Mouse (Mus musculus) Patski (cell line): ENCODE measurements around the gene Lect2. TPM values are rescaled to one million over a fixed set of nuclear protein-coding genes. Genes with fewer than 3 reads are reported as not detected.

ENCODE experiments used
- ATAC-seq: fragments of 100-300 bp; one replicate; pipeline ENCODE4 v1.8.0; 2021
- CTCF ChIA-PET: fragments of 350-600 bp; sonication (Branson Sonifier 250); formaldehyde crosslinking; loops from one replicate; lab custom pipeline; 2022; ENCODE audit warnings: inconsistent platforms; lab: Charles Lee
- POLR2A ChIA-PET: fragments of 350-600 bp; sonication (Branson Sonifier 250); formaldehyde crosslinking; loops from one replicate; lab custom pipeline; 2022; ENCODE audit warnings: antibody characterized with exemption, inconsistent platforms; lab: Charles Lee
- DNase-seq: peaks from one replicate; pipeline ENCODE4 v3.0.0-alpha.2; 2011; ENCODE audit warnings: low read depth, low spot score
- H3K27me3 ChIP-seq: fragments of 371-371 bp; one replicate; pipeline ENCODE4 v1.5.1; 2021
- CTCF ChIP-seq: fragments of 100-300 bp; IDR thresholded peaks from one replicate; pipeline ENCODE4 v1.5.1; 2021
- in situ Hi-C: fragments of 300-500 bp; cut with MboI; formaldehyde crosslinking; loops from 3 replicates; pipeline ENCODE4 v1.11.1; 2018; ENCODE audit warnings: low pct_unique_long_range_greater_than_20kb, mixed read lengths
- polyA plus RNA-seq: library from polyadenylated mRNA; unstranded; gene quantifications from one replicate; pipeline ENCODE4 v1.2.3, GENCODE M21; 2021

The Lect2 gene
- polyA plus RNA-seq, 1 experiment from 2014 or later: not detected

DNA sequence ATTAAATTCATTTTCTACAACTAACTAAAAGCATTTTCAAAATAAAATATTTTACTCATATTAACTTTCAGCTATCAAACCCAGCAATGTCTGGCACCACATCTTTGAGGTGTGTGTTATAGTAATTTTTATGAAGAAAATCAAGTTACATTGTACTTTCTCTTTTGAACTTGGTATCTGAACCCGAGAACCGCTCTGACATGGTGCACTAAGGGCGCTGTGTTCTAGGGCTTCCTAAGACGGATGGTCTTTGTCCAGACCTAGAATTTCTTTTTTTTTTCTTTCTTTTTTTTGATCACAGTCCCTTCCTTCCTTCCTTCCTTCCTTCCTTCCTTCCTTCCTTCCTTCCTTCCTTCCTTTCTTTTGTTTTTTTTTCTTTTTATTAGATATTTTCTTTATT lies 8.5 kb downstream of the Lect2 start:
- ATAC-seq (no peak), DNase-seq (no peak)
- peak; percentile 58 for TF ChIP-seq CTCF
- H3K27me3 ChIP-seq: no peaks in the 10 kb centered on the region
- ChIA-PET CTCF (interaction anchor here (0.6 to 1.4 kb wide), 5 partner anchors 9 to 103 kb away, joined by 3 to 4 read pairs (median 4); partner anchors contain the start of gene Lect2), POLR2A (no interaction called here)
- in situ Hi-C loops: no loop called here

DNA sequence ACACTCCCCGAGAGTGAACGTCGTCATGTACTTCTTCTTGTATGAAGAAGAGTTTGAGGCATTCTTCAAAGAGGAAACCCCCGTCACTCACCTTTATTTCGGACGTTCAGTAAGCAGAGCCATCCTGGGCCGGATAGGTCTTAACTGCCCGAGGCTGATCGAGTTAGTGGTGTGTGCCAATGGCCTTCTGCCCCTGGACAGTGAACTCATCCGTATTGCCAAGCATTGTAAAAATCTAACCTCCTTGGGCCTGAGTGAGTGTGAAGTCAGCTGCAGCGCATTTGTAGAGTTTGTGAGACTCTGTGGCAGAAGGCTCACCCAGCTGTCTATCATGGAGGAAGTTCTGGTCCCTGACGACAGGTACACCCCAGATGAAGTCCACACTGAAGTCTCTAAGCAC lies 11.3 kb downstream of the Lect2 start:
- in situ Hi-C loops: no loop called here
- no peak for TF ChIP-seq CTCF
- no peaks in the 10 kb centered on the region for H3K27me3 ChIP-seq
- POLR2A ChIA-PET: no interaction called here
- DNase-seq (no peak), ATAC-seq (no peak)
- CTCF ChIA-PET: no interaction called here

DNA sequence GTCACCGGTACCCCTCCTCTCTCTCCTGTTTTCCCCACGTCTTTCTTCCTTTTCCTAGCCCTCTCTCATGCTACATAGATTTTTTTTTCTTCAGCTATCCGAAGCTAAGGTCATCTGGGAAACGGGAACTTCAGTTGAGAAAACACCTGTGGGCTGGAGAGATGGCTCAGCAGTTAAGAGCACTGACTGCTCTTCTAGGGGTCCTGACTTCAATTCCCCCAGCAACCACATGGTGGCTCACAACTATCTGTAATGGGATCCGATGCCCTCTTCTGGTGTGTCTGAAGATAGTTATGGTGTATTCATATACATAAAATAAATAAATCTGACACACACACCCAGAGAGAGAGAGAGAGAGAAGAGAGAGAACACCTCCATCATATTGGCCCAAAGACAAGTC lies 12.7 kb downstream of the Lect2 start:
- POLR2A ChIA-PET: no interaction called here
- DNase-seq: no peak

DNA sequence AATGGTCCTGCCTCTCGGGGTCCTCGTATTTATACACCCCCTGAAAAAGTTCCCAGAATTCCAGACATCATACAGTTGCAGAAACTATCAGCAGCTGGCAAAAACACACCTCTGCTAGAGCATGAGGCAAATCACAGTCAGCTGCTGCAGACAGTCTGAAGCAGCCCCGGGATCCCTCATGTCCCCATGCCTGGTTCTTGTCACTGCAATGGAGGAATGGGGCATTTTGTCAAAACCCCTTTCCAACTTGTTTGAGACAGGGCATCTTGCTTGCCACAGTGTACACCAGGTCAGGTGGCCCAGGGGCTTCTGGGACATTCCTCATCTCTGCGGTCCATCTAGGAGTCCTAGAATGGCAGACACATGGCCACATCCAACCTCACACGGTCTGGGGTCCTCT lies 13.4 kb downstream of the Lect2 start:
- no peaks in the 10 kb centered on the region for H3K27me3 ChIP-seq
- POLR2A ChIA-PET: no interaction called here
- DNase-seq: no peak
- CTCF ChIA-PET: no interaction called here
- ATAC-seq: no peak
- TF ChIP-seq CTCF: no peak
- in situ Hi-C loops: no loop called here

More for the DNA sequence above, 12.7 kb downstream of the Lect2 start:
- in situ Hi-C loops: no loop called here
- H3K27me3 ChIP-seq: no peaks in the 10 kb centered on the region
- TF ChIP-seq CTCF: peak; percentile 39
- ATAC-seq: no peak
- CTCF ChIA-PET: no interaction called here

DNA sequence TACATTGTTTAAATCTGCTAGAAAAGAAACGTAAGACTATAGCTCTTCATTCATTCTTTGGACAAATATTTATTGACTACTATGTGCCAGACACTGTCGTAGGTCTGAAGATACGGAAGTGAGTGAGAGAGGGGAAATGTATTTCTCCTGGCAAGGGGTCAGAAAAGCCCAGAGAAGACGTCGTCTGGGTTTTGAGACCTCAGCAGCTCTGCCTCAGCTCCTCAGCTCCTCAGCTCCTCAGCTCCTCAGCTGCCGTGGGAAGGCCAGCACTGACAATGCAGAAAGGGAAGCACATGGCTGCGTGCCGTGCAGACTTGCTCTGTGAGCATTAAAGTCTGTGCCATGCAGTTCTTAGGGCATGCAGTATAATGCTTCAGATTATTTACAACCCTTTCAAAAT lies 18.6 kb downstream of the Lect2 start:
- TF ChIP-seq CTCF: no peak
- ChIA-PET CTCF (interaction anchor here (0.9 to 2.1 kb wide), 2 partner anchors 9 to 10 kb away, joined by 4 to 5 read pairs; no protein-coding TSS in a partner anchor), POLR2A (no interaction called here)
- ATAC-seq (no peak), DNase-seq (no peak)
- in situ Hi-C loops: no loop called here
- H3K27me3 ChIP-seq: no peaks in the 10 kb centered on the region

DNA sequence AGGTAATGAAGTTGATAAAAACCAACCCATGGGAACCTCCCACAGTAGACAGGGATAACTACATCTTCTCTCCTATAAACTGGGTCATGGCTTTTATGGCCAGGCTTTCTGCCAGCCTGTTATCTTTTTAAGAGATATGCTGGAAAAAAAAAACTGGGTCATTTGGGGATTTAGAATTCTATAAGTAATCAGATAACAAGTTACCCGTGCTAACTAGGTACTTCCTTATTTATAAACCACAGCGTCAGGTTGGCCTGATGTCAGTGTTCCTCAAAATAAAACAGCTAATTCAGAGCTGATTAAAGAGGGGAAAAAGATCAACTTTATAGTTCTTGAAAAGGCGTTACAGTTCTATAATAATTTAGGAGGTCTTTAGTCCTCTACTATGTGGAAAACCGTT lies 19.3 kb downstream of the Lect2 start:
- ChIA-PET CTCF (no interaction called here), POLR2A (no interaction called here)
- ATAC-seq (no peak), DNase-seq (no peak)
- in situ Hi-C loops: no loop called here
- TF ChIP-seq CTCF: no peak
- no peaks in the 10 kb centered on the region for H3K27me3 ChIP-seq

DNA sequence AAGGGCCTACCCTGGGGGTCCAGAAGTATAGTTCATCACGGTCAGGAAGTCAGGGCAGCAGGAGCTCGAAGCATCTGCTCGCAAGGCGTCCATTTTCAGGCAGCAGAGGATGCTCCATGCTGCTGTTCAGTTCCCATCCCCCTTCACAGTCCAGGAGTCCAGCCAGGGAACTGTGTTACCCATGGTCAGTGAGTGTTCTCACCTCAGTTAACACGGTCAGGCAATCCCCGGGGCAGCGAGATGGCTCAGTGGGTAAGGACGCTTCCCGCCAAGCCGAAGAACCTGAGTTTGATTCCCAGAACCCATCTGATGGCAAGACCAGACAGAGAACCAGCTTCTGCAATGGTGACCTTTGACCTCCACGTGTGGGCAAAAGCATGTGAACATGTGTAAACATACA lies 20.0 kb downstream of the Lect2 start:
- no peak for DNase-seq
- no peaks in the 10 kb centered on the region for H3K27me3 ChIP-seq
- no peak for TF ChIP-seq CTCF
- in situ Hi-C loops: no loop called here
- ATAC-seq: no peak
- ChIA-PET CTCF (no interaction called here), POLR2A (no interaction called here)

DNA sequence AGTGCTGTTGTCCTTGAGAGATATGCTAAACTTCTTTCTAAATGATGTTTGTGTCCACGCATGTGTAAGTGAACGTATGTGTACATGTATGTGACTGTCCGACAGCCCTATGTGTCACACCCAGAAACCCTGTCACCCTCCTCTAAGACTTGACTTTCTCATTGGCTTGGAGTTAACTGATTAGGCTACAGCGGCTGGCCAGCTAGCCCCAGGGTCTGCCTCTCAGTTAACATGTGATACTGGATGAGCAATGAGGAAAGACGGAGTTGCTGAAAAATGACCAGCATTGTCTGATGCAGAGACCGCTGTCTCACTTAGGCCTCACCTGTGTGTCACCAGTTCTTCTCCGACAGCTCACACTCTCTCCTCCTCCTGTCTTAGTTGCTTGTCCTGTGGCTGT lies 20.5 kb downstream of the Lect2 start:
- ChIA-PET CTCF (interaction anchor here (1.3 kb wide), 1 partner anchor 29 kb away, joined by 4 read pairs; no protein-coding TSS in a partner anchor), POLR2A (no interaction called here)
- ATAC-seq (no peak), DNase-seq (no peak)
- in situ Hi-C loops: no loop called here
- no peak for TF ChIP-seq CTCF
- H3K27me3 ChIP-seq: no peaks in the 10 kb centered on the region

DNA sequence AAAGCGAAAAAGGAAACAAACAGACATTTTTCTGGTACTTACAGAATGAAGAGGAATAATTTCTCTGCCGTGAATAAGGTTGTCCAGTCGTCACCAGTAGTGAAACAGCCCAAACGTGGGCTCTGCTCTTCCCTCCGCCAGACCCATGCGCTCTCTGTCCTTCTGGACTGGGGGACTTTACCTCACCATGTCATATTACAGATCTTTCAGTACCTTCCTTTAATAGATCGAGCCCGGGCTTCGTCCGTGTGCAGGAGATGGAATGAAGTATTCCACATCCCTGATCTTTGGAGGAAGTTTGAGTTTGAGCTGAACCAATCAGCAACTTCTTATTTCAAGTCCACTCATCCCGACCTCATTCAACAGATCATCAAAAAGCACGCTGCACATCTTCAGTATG lies 21.4 kb downstream of the Lect2 start:
- ChIA-PET POLR2A (no interaction called here), CTCF (interaction anchor here (1.0 to 1.3 kb wide), 2 partner anchors 12 to 30 kb away, joined by 4 read pairs; no protein-coding TSS in a partner anchor)
- TF ChIP-seq CTCF: no peak
- no peaks in the 10 kb centered on the region for H3K27me3 ChIP-seq
- ATAC-seq (no peak), DNase-seq (no peak)
- in situ Hi-C loops: no loop called here

DNA sequence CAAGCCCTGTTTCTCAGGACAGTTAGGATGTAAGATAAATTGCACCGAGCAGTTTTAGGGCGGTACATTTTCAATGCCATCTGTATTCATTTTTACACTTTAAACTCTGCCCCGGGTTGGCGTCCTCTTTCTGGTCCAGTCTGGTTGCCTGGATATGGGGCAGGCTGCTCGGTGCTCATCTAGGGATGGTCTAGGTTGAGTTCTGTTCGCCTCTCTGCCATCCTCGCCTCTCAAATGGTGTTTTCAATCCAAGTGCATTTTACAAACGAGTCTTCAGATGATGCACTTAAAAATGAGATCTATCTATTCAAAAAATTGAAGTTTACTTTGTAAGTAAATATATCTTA lies 25.5 kb downstream of the Lect2 start:
- TF ChIP-seq CTCF: no peak
- ATAC-seq: peak; percentile 29
- in situ Hi-C loops: no loop called here

DNA sequence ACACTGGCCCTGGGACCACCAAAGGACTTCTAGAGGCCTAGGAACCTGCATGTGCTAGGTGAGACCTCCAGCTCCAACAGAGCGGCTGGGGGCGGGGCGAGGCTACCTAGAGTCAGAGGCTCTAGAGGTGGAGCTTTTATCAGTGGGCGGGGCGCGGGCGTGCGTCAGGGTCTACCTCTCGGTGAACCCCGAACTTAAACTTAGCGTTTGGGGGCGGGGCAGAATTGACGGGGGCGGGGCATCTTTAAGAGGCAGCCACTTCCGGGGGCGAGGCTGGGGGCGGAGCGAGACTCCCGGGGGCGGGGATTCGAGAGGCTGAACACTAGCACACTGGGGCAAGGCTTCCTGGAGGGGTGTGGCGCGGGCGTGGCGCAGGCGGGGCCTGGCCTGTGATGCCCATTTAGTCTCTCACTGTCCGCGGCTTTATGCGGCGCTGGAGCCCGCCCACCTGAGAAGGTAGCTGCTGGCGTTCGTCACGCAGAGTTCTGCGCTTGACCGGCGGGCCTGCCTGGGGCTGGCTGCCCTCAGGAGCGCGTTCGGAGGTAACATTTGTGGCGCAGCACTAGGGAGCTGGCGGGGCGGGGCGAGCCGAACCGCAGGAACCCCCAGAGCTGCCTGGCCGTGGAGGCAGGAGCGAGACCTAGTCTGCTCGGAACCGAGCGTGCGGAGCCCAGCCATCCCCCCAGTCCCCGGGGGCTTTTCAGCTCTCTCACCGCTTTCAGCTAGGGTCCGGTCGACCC lies 26.1 kb downstream of the Lect2 start, which contains the start of gene Fbxl21:
TSS of gene Fbxl21 (plus strand) at position 392 of the 740 bp plus-strand sequence.
- in situ Hi-C loops: no loop called here
- ChIA-PET POLR2A (no interaction called here), CTCF (interaction anchor here (0.8 to 1.0 kb wide), 2 partner anchors 12 to 32 kb away, joined by 3 to 4 read pairs; no protein-coding TSS in a partner anchor)
- no peaks in the 10 kb centered on the region for H3K27me3 ChIP-seq
- DNase-seq (peak; percentile 19), ATAC-seq (peak; percentile 98)
- no peak for TF ChIP-seq CTCF

More for the DNA sequence above, 25.5 kb downstream of the Lect2 start:
- DNase-seq: no peak
- ChIA-PET CTCF (interaction anchor here (0.8 kb wide), 1 partner anchor 13 kb away, joined by 4 read pairs; no protein-coding TSS in a partner anchor), POLR2A (no interaction called here)
- H3K27me3 ChIP-seq: no peaks in the 10 kb centered on the region
